24 mouse cellular contexts compared by ENCODE assay signal in the genomic region with DNA sequence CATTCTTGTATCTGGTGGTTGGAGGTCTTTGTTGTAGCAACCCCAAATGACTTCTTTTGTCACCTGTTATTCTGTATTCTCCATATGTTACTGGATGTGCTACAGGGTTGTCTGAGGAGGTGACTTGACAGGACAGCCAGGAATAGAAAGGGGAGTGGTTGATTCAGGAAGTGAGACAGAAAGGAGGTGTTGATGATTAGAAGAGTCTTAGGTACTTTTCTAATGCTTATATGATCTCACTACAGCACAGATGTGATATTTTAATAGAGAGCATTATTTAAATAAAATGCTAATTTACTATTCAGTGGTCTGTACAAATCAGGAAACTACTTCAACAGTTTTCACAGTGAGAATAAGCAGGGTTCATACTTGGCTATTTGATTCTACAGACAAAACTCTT.
DNase-seq lines count a peak whose midpoint lies in the region; ATAC-seq and TF ChIP-seq lines count a peak whose summit lies in the region.
"Had no signal": no experiment of that assay in that cellular context is flagged by ENCODE, and none has a peak within 500 bp of the region (broad histone marks: within the 10 kb centered on the region; RNA-seq: fewer than 3 reads in every experiment).

No protein-coding gene starts in this region.

- DNase-seq in A20 (ENCODE audit: low read depth, low spot score) (peak; percentile 50), MEL-GATA-1-ER (ENCODE audit: extremely low read depth, low read depth) (peak; percentile 26)
- no peak for DNase-seq in forebrain, postnatal 0 days
- DNase-seq in hindbrain, embryonic 10.5 days (ENCODE audit: low spot score), result no peak
- DNase-seq: adrenal gland, adult 8-10 months; adrenal gland, postnatal 36 days; cerebellum, adult 18-20 months; cerebellum, adult 9-10 months; cerebellum, postnatal 14 days; gastrocnemius, postnatal 25 days; heart, adult 2 months; kidney, adult 11 months had no signal

- H3K27ac ChIP-seq in midbrain, embryonic 15.5 days, result no peak overlapping the region
- no peak overlapping the region for H3K27ac ChIP-seq in forebrain, postnatal 0 days (ENCODE audit: low read depth, low read length)
- no peak overlapping the region for H3K27ac ChIP-seq in hindbrain, embryonic 10.5 days
- H3K27ac ChIP-seq: embryonic facial prominence, embryonic 12.5 days; embryonic facial prominence, embryonic 15.5 days; heart, adult 2 months; heart, embryonic 10.5 days; heart, embryonic 13.5 days; hindbrain, embryonic 13.5 days; intestine, embryonic 15.5 days had no signal

- H3K4me3 ChIP-seq in midbrain, embryonic 15.5 days, result no peak overlapping the region
- H3K4me3 ChIP-seq in forebrain, postnatal 0 days (ENCODE audit: low read depth, low read length), result no peak overlapping the region
- H3K4me3 ChIP-seq in hindbrain, embryonic 10.5 days, result no peak overlapping the region
- H3K4me3 ChIP-seq: embryonic facial prominence, embryonic 12.5 days; embryonic facial prominence, embryonic 15.5 days; heart, adult 2 months; heart, embryonic 10.5 days; heart, embryonic 13.5 days; hindbrain, embryonic 13.5 days; intestine, embryonic 15.5 days had no signal

- no peaks in the 10 kb centered on the region for H3K36me3 ChIP-seq in midbrain, embryonic 15.5 days (replicated peaks)
- H3K36me3 ChIP-seq in forebrain, postnatal 0 days (ENCODE audit: insufficient read depth), result no peaks in the 10 kb centered on the region
- no peaks in the 10 kb centered on the region for H3K36me3 ChIP-seq in hindbrain, embryonic 10.5 days
- H3K36me3 ChIP-seq: embryonic facial prominence, embryonic 12.5 days; embryonic facial prominence, embryonic 15.5 days; heart, embryonic 10.5 days; heart, embryonic 13.5 days; hindbrain, embryonic 13.5 days; intestine, embryonic 15.5 days had no signal

- H3K4me1 ChIP-seq in midbrain, embryonic 15.5 days, result no peaks in the 10 kb centered on the region
- H3K4me1 ChIP-seq in forebrain, postnatal 0 days (ENCODE audit: insufficient read depth), result no peaks in the 10 kb centered on the region
- H3K4me1 ChIP-seq in hindbrain, embryonic 10.5 days (replicated peaks), result no peaks in the 10 kb centered on the region
- H3K4me1 ChIP-seq: embryonic facial prominence, embryonic 12.5 days; embryonic facial prominence, embryonic 15.5 days; heart, embryonic 10.5 days; hindbrain, embryonic 13.5 days; intestine, embryonic 15.5 days had no signal

- H3K4me2 ChIP-seq in midbrain, embryonic 15.5 days, result no peak overlapping the region
- H3K4me2 ChIP-seq in forebrain, postnatal 0 days (ENCODE audit: low read depth), result no peak overlapping the region
- H3K4me2 ChIP-seq: embryonic facial prominence, embryonic 12.5 days; embryonic facial prominence, embryonic 15.5 days; heart, embryonic 13.5 days; hindbrain, embryonic 13.5 days; intestine, embryonic 15.5 days had no signal

- no peak overlapping the region for H3K9ac ChIP-seq in midbrain, embryonic 15.5 days
- H3K9ac ChIP-seq in forebrain, postnatal 0 days, result no peak overlapping the region
- H3K9ac ChIP-seq: embryonic facial prominence, embryonic 12.5 days; embryonic facial prominence, embryonic 15.5 days; heart, embryonic 13.5 days; hindbrain, embryonic 13.5 days; intestine, embryonic 15.5 days had no signal

- no peaks in the 10 kb centered on the region for H3K27me3 ChIP-seq in midbrain, embryonic 15.5 days (replicated peaks)
- no peaks in the 10 kb centered on the region for H3K27me3 ChIP-seq in forebrain, postnatal 0 days (ENCODE audit: insufficient read depth, low read length)
- H3K27me3 ChIP-seq in hindbrain, embryonic 10.5 days (ENCODE audit: insufficient read depth, poor library complexity, severe bottlenecking), result no peaks in the 10 kb centered on the region
- H3K27me3 ChIP-seq: embryonic facial prominence, embryonic 12.5 days; embryonic facial prominence, embryonic 15.5 days; heart, embryonic 13.5 days; hindbrain, embryonic 13.5 days; intestine, embryonic 15.5 days had no signal

- H3K9me3 ChIP-seq in midbrain, embryonic 15.5 days, result no peaks in the 10 kb centered on the region
- no peaks in the 10 kb centered on the region for H3K9me3 ChIP-seq in forebrain, postnatal 0 days (ENCODE audit: low read length)
- H3K9me3 ChIP-seq in hindbrain, embryonic 10.5 days, result no peaks in the 10 kb centered on the region
- H3K9me3 ChIP-seq: embryonic facial prominence, embryonic 12.5 days; embryonic facial prominence, embryonic 15.5 days; G1E; heart, embryonic 10.5 days; heart, embryonic 13.5 days; hindbrain, embryonic 13.5 days; intestine, embryonic 15.5 days had no signal

- TF ChIP-seq CTCF in forebrain, postnatal 0 days (IDR thresholded peaks at IDR 0.05; ENCODE audit: low read depth), result no peak

- ATAC-seq in megakaryocyte-erythroid progenitor cell, adult 5-6 weeks (replicated peaks; ENCODE audit: low FRiP score, low TSS enrichment, poor library complexity, severe bottlenecking), result peak; percentile 44; the same call in 1 of the 2 replicates
- ATAC-seq in midbrain, embryonic 15.5 days (replicated peaks), result no peak
- ATAC-seq in forebrain, postnatal 0 days, result no peak
- ATAC-seq: activated CD4-positive, CD25-positive, alpha-beta regulatory T cell, adult 4 months; forebrain, embryonic 14.5 days; hindbrain, embryonic 16.5 days; intestine, embryonic 15.5 days had no signal

Comparison
In these comparisons a context has a peak if more than half of its experiments do, and no peak if none do; other contexts are left out.
1. DNase-seq: peak in A20 (single experiment) and MEL-GATA-1-ER (single experiment); none in forebrain, postnatal 0 days (single experiment) and hindbrain, embryonic 10.5 days (single experiment).